Mouse (Mus musculus) T-helper 17 cell (primary cell): Measurements from ENCODE around the gene Lemd2.
"Not testable (repeated sequence)": the region's sequence is repeated elsewhere in the genome, so short reads cannot be mapped to it uniquely, and the experiment has no call there.

Experiments
- in situ Hi-C, 2 experiments: fragments of 300-600 bp; cut with MboI, MseI; formaldehyde crosslinking; loops; 1 replicate in 1 of 2; 2 replicates in 1 of 2; pipeline ENCODE4 v1.15.1; 2025; ENCODE audit warnings: high pct_unique_total_duplicates in 2 of 2

Gene Lemd2

DNA sequence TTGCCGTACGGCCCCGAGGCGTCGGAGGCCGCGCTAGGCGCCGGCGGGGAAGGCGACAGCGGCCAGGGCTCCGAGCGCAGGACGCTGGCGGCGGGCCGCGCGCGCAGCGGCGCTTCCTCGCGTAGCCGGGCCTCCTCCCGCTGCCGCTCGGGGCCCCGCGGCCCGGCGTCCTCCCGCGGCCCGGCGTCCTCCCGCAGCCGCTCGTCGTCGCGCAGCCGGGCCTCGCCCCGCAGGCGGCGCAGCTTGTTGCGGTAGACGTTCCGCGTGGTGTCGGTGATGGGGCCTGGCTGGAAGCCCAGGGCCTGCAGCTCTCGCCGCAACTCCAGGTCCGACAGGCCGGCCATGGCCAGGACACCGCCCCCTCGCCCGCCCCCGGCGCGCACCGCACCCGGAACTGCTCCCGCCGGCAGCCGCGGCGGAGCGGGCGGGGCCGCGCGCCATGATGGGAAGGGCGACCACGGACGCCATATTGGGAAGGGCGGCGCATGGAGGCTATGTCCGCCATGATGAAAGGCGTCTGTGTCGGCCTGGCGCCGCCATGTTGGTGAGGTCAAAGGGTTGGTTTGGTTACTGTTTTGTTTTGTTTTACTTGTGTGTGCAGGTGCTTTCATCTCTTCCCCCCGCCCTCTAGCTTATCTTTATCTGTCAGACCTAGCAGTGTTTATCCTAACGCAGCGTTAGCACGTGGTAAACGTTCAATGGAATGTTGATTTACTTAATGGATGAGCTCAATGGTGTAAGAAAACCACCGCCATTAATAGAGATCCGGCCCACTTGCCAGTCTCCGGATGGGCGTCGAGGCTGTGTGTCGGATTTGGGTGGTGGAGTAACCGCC lies at the start of gene Lemd2:
Gene Lemd2, minus strand, starts transcription at position 395 of the 835 bp plus-strand sequence.
- in situ Hi-C loops: no loop called here

DNA sequence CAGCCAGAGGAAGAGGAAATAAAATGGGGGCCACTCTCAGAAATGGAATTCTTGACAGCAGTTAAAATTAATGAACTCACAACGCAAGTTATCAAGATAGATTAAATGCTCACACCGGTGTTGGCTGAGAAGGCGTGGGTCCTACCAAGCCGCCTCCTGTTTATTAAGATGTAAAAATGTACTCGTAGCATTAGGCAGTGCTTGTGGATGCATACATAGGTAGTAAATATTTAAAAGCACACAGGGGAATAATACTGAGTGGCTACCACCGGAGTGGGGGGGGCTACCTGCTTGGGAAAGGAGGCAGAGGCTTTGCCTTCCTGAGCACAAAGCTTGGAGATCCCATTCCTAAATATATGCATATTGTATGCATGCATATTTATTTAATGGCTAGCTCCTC lies 46.9 kb upstream of the Lemd2 start:
- in situ Hi-C loops: loop anchor here (10.0 kb wide), 2 partner anchors 506 to 784 kb away; no protein-coding TSS in a partner anchor

DNA sequence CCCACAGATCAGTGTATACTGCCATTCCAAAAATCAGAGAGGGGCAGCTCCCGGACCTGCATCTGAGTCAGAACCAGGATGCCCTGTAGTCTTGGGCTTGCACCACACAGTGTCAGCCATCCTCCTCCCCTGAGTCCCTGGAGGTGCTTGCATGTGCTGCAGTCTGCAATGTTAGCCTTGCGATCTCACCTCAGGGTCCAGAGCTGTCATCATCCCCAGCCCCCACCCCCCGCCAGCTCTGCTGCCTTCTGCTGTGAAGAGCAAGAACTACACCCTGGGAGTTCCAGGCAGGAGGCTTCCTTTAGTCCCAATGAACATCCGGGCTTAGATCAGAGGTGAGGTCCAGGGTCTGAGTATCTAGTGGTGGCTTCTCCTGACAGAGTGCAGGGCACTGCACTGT lies 46.2 kb upstream of the Lemd2 start:
- in situ Hi-C loops: loop anchor here (10.0 kb wide), 2 partner anchors 506 to 784 kb away; no protein-coding TSS in a partner anchor

DNA sequence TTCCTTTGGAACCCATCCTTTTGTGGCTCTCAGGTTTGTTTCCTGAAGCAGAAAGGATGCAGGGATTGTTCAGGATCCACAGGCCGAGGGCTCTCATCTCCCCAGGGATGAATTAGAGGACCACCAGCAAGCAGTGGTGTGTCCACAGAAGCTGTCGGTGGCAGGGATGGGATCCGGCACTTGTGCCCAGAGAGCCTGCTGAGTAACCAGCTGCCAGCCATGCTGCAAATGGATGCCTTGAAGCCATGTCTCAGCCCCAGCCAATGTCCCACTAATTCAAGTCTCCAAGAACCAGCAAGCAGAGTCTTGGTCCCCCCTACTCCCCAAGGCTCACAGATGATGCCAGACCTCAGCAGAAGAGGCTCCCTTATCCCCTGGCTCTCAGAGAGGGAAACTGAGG lies 44.8 kb upstream of the Lemd2 start:
- in situ Hi-C loops: loop anchor here in 1 of 2 experiments (5.0 kb wide), 1 partner anchor 143 kb away; no protein-coding TSS in a partner anchor

DNA sequence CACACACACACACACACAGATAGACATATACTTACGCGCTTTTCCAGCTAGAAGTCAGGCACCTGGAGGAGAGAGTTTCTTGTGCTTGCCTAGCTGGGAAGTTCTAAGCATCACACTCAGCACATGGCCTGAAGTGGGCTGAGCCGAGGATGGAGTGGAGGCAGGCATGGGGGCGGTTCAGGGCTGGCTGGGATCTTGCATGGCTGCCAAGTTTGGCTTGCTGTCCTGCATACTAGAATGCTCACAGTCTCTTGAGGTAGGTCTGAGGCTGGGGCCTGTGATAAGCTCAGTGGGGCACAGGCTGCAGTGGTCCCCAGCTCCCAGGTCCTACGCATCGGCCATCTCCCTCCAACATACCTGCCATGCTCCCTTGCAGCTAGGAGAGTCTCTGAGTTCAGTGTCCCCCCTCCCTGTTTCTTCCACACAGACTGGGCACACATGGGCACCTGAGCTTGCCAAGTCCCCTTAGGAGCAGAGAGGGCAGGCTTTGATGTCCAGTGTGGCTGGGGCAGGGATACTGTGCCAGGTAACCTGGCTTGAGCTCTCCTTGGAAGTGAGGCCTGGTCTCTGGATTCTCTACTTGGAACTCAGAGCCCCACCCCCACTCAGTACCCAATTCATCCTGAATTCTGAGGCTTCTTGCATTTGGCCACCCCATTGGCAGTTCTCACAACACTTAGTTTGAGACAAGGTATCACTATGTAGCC lies 43.6 kb upstream of the Lemd2 start:
- in situ Hi-C loops: loop anchor here in 1 of 2 experiments (5.0 kb wide), 1 partner anchor 144 kb away; no protein-coding TSS in a partner anchor

DNA sequence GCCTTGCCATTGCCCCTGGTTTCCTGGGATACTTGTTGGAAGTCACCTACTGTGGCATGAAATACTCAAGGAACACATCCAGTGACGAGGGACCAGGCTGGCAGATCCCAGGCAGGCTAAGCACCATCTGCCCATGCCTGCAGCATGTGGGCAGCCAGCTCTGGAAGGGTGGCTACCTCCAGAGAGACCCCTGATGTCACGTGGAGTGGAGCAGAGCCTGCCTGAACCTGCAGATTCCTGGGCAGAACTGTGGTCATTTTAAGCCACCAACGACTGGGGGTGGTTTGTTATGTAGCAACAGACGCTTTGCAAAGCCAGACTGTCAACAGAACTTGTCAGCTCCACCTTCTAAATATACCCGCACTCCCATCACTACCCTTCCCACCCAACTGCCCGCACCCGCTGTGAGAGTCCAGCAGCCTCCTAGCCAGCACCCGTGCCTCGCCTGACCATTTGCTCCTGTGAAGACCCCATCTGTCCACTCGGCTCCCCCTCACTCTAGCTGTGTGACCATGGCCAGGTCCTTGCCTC lies 41.6 kb upstream of the Lemd2 start:
- in situ Hi-C loops: loop anchor here in 1 of 2 experiments (5.0 kb wide), 1 partner anchor 146 kb away; no protein-coding TSS in a partner anchor

DNA sequence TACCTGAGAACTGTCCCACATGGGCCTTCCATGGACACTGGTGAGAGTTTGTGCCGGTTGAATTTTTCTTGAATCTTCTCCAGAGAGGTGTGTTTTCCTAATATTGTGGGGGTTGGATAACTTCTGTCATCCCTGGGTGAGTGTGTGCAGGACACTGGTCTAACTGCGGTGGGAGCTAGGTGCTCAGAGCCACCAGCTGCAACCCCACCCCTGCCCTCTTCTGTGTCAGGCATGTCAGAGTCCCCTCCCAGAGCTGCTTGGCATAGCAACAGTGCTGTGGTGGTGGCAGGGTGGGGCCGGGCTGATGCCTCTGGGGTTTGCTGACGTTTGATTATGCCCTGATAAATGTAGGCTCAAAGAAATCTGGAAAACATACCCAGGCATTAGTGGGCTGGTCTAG lies 40.6 kb upstream of the Lemd2 start:
- in situ Hi-C loops: loop anchor here in 1 of 2 experiments (5.0 kb wide), 1 partner anchor 147 kb away; no protein-coding TSS in a partner anchor

DNA sequence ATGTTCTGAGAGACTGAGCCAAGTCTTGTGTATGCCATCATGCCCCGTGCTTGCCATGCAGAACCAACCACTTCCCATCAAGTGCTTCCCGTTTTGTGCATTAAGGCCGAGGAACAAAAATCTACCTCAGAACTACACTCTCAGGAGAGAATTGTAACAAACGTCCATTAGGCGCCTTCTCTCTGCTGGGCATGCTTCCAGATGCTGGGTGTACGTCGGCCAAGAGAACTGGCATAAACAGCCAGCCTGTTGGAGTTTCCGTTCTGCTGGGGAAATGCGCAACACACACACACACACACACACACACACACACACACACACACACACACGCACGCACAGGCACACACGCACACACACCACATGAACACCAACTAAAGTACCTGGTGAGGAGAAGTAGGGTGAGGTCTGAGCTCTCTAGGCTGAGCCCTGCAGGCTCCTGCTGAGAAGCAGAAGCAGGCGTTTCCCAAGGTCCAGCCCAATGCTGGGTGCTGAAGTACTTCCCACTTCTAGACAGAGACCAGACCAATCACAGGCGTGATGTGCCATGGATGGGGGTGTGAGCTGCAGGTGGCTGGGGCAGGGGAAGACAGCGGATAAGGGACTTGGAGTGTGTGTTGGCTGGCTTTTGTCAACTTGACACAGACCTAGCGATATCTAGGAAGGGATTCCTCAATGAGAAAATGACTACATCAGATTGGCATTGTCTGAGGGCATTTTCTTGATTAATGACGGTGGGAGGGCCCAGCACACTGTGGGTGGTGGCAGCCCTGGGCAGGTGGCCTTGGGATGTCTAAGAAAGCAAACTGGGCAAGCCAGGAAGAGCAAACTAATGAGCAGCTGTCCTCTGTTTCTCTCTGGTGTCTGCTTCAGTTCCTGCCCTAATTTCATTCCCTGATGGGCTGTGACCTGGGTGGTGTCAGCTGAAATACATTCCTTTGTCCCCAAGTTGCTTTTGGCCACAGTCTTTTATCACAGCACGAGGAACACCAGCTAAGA lies 38.2 kb upstream of the Lemd2 start:
- in situ Hi-C loops: no loop called here

DNA sequence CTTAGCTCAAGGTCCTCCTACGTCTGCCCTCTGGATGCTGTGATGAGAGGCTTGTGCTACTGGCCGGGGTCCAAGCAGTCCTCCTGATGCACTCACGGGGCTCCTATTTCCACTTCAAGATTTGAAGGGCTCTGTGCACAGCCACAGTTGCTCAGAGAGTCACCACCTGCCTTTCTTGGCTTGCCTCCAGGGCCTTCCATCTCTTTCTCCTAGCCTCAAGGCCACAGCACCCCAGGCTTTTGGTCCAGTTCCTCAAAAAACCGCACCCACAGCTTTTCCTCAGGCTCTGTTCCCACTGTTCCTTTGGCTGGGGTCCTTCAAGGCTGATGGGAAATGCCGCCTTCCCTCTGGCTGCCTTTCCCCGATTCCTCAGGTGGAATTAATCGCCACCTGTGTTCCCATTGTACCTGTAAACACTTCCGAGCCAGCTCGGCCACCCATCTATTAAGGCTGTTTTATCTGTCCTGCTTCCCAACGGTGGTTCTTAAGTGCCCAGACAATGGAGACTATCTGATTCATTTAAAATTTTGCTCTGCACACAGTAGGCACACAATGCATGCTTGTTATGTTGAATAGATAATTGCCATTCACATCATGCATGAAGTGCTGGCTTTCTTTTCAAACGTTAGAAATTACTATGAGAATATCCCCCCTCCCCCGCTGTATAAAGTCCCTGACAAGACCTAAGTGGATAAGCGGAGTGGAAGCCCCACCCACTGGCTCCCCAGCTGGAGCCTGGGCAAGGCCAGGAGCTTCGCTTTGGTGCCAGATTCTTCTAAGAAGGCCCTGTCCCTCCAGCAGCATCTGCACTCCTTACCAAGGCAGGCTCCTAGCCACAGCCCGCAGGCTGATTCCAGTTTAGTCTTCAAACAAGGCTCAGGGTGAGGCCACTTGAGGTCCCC lies 36.5 kb upstream of the Lemd2 start:
- in situ Hi-C loops: no loop called here

DNA sequence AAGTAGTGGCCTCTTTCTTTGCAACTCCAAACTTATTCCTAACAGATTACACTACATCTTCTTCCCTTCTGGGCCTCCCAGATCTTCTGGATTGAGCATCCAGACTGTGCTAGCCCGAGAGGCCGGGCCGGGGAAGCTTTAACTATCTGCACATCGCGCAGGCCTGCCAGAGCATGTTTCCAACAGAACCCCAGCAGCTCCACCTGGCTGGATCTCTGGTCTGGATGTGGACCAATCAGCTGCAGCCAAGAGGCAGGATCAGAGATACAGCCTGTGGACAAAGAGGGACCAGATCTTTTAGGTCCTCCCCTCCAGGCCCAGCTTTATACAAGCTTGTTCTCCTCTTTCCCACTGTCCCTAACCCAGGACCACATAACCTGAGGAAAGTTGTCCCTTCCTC lies 35.7 kb upstream of the Lemd2 start:
- in situ Hi-C loops: no loop called here

DNA sequence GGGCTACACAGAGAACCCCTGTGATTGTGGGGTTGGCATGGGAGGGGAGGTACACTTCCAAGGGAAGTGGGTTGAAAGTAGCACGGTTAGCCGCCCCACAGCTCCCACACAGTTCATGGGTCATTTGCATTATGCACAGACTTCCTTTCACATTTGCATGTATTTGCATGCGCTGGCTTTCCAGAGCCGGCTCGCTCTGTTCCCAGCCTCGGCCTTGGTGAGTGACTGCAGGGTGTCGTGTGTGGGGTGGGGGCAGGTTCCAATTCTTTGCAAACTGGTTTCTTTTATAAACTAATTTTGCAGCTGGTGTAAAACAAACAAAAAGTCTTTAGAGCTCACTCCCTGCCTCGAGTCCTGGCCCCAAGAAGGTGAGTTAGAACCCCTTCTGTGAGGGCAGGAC lies 34.4 kb upstream of the Lemd2 start:
- in situ Hi-C loops: no loop called here

DNA sequence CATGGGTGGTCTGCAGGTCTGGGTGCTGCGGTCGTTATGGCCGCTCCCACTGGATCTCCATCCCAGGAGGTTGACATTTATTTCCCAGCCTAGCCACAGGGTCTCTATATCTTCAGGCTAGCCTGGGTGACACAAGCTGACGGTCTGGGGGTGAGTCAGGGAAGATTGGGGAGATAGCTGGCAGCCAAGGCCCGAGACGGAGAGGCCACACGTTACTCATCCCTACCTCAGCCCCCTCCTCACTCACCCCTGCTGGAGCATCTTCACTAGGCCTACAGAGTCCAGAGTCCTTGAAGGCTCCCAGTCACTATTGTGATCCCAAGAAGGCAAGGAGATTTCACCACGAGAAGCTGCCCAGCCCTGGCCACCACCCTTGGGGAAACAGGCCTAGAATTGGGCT lies 33.5 kb upstream of the Lemd2 start:
- in situ Hi-C loops: no loop called here

DNA sequence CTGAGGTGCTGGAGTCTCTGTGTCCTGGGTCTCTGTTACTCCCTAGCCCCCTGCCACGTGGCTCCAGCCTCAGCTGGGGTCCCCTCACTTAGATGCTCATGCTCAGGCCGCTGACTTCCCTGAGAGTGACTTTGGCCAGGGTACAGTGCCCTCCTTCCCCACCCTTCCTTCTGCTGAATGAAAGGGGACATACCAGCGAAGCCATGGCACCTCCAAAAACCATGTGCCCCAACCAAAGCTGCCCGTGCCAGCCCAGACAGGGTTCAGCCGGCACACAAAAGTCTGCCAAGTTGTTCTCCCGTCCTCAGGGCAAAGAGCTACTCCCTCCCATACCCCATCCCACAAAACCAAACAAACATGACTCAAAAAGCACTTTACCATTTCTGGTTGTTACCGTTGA lies 29.0 kb upstream of the Lemd2 start:
- in situ Hi-C loops: no loop called here

DNA sequence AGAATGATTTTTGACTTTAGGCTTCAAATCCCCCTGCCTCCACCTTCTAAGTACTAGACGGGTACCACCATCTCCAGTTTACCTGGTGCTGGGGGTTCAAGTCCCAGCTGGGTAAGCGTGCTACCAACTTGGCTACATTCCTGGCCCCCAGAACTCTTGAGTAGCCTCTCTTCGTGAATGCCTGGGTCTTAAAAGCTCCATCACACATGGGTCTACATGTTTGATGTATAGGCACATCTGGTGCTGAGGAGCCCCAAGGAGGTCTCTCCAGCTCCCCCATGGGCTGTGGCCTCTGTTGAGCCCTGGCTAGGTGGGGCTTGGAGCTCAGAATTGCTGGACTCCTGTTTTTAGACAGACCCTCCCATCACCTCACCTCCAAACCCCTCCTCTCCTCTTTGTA lies 27.9 kb upstream of the Lemd2 start:
- in situ Hi-C loops: no loop called here

DNA sequence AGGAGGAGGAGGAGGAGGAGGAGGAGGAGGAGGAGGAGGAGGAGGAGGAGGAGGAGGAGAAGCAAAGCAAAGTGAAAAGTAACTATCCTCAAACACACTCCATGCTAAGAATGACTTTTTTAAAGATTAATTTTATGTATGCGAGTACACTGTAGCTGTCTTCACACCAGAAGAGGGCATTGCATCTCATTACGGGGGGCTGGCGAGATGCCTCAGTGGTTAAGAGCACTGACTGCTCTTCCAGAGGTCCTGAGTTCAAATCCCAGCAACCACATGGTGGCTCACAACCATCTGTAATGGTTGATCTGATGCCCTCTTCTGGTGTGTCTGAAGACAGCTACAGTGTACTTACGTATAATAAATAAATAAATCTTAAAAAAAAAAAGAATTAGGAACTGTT lies 27.3 kb upstream of the Lemd2 start:
- in situ Hi-C loops: not testable (repeated sequence)

DNA sequence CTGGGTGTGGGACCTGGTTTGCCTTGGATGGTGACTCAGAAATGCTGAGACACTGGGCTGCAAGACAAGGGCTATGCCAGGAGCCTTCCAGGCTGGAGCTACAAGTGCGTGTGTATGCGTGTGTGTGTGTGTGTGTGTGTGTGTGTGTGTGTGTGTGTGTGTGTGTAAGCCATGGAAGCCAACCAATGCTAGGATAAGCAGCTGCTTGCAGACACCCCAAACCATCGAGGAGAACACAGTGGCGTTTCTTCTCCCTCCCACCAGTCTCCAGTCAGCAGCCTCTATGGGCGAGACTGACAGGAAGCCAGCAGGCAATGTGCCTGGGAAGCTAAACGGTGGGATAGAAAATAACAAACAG lies 26.9 kb upstream of the Lemd2 start:
- in situ Hi-C loops: no loop called here

DNA sequence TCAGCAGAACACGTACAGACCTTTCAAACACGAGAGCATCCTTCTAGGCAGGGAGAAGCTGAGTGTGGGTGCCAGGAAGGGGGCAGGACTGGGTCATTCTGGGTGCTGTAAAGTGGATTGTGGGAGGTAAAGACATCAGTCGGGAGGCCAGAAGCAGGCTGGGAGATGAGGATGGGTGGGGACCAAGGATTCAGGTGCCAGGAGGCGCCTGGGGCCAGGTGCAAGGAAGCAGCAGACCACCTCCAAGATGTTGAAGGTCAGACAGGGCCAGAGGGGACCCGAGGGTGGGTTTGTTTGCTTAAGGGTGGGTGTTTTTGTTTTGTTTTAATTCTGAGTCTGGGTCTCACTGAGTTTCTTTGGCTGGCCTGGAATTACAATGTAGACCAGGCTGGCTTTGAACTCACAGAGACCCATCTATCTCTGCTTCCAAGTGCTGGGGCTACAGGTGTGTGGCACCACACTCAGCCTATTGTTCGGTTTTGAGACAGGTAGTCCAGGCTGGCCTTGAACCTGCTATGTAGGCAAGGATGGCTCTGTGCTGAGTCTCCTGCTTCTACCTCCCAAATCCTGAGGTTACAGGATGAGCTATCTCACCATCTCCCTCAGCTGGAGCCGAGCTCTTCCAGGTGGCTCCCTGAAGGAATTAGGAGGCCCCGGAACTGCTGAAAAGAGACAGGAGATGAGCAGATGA lies 26.3 kb upstream of the Lemd2 start:
- in situ Hi-C loops: no loop called here

DNA sequence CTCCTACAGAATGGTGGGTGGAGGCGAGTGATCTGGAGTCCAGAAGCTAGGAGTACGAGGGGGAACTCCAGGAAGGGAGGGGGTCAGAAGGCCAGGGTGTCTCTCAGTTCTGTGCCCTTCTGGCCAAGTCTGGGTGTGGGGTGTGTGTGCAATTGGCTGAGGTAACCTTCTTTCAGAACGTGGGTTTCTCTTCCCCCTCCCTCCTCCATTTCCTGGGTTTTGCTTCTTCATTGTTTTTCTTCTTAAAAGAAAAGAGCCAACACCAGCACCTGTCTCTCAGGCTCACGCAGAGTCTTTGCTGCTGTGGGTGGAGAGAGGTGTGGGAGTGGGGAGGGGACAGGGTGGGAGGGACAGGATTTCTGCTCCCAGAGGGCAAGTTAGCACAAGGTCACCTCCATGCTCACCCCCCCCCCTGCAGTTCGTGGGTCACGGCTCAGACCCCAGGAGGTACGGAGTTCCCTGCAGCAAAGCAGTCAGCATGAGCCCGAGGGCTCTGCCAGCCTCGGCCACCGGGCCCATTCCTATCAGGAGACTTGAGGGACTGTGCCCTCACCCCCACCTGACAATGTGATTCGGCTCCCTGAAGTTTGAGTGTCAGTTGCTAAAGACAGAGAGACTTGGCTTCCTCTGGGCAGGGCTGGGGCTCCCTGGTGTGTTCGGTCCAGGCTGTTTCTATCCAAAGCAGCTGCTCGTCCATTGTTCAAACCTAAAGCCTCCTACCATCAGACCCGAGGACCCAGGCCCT lies 25.6 kb upstream of the Lemd2 start:
- in situ Hi-C loops: no loop called here
